In genomic region chr4:129762496-129762895, GRCm38 (mm10) we compare ENCODE assay signal across 8 mouse cellular contexts. TPM values are rescaled to one million over a fixed set of nuclear protein-coding genes. Genes with fewer than 3 reads are reported as not detected.
DNase-seq lines count a peak whose midpoint lies in the region; ATAC-seq and TF ChIP-seq lines count a peak whose summit lies in the region.
"Not testable (repeated sequence)": the region's sequence is repeated elsewhere in the genome, so short reads cannot be mapped to it uniquely, and the experiment has no call there.

No protein-coding gene starts in this region.

- TF ChIP-seq CTCF in CH12.LX (conservative IDR thresholded peaks at IDR 0.05 in 1 of 2, IDR thresholded peaks at IDR 0.05 in 1 of 2; ENCODE audit: low read depth in 2 of 2, low read length in 2 of 2): peak in 1 of 2 experiments; percentile 40; a peak in 2 of 4 replicates
- peak; percentile 28; the same call in 1 of the 2 replicates for TF ChIP-seq CTCF in gastrocnemius, adult 2 months (IDR thresholded peaks at IDR 0.05)
- peak; percentile 36 for TF ChIP-seq CTCF in intestine, postnatal 0 days (IDR thresholded peaks at IDR 0.05; ENCODE audit: low read depth)
- TF ChIP-seq CTCF in layer of hippocampus, adult 2 months (conservative IDR thresholded peaks at IDR 0.05): peak; percentile 35
- TF ChIP-seq CTCF in lung, postnatal 0 days (IDR thresholded peaks at IDR 0.05): peak; percentile 18; the same call in 1 of the 2 replicates

- not testable (repeated sequence) for H3K4me2 ChIP-seq in CH12.LX (ENCODE audit: insufficient read depth, low read depth, poor library complexity, severe bottlenecking); intestine, postnatal 0 days (replicated peaks; ENCODE audit: low read depth); lung, postnatal 0 days (replicated peaks; ENCODE audit: low read depth, low read length)

- not testable (repeated sequence) for TF ChIP-seq EP300 in CH12.LX (IDR thresholded peaks at IDR 0.05; ENCODE audit: low read length); lung, postnatal 0 days (IDR thresholded peaks at IDR 0.05)

- not testable (repeated sequence) for H3K36me3 ChIP-seq in CH12.LX (replicated peaks in 1 of 2; ENCODE audit: control insufficient read depth in 1 of 2, insufficient read depth in 1 of 2, low read length in 1 of 2); intestine, postnatal 0 days (ENCODE audit: control insufficient read depth, insufficient read depth); lung, postnatal 0 days (ENCODE audit: insufficient read depth, low read length); splenic B cell, adult 2 months (ENCODE audit: control insufficient read depth, insufficient read depth, low read length, poor library complexity, severe bottlenecking)

- H3K79me2 ChIP-seq in CH12.LX (replicated peaks; ENCODE audit: control insufficient read depth, extremely low read depth, insufficient read depth, poor library complexity, severe bottlenecking): not testable (repeated sequence)

- DNase-seq in 416B (ENCODE audit: low read depth): peak; percentile 51
- DNase-seq in CH12.LX (ENCODE audit: extremely low read depth); gastrocnemius, adult 2 months; layer of hippocampus, adult 2 months (ENCODE audit: low spot score in 2 of 2); lung, postnatal 0 days (ENCODE audit: low spot score): not testable (repeated sequence)
- DNase-seq in NIH3T3 (ENCODE audit: low read depth): peak; percentile 25
- DNase-seq in splenic B cell, adult 2 months (ENCODE audit: low read depth, low spot score): peak; percentile 52

- intact Hi-C loops in gastrocnemius, adult 2 months (cut with DNase I): not testable (repeated sequence)

- peak; percentile 26 for TF ChIP-seq RAD21 in CH12.LX (IDR thresholded peaks at IDR 0.05; ENCODE audit: low read depth, low read length)

- H3K27ac ChIP-seq in CH12.LX (ENCODE audit: insufficient read depth, low read depth); gastrocnemius, adult 2 months; intestine, postnatal 0 days (ENCODE audit: low read depth, low read length); layer of hippocampus, adult 2 months; lung, postnatal 0 days (ENCODE audit: low read length): not testable (repeated sequence)

- in situ Hi-C loops in CH12.LX (cut with MboI; ENCODE audit: low pct_ligation_motif_present, low pct_unique_long_range_greater_than_20kb, low sequenced_read_pairs): not testable (repeated sequence)

- H3K27me3 ChIP-seq in CH12.LX (replicated peaks); intestine, postnatal 0 days (replicated peaks; ENCODE audit: control insufficient read depth, insufficient read depth, low read length); lung, postnatal 0 days (replicated peaks; ENCODE audit: insufficient read depth, low read length); splenic B cell, adult 2 months (ENCODE audit: control insufficient read depth, insufficient read depth, low read length, poor library complexity, severe bottlenecking): not testable (repeated sequence)

- not testable (repeated sequence) for ATAC-seq in intestine, postnatal 0 days; lung, postnatal 0 days

- peaks cover under 1 to 16% of the 10 kb centered on the region in 2 experiments; a peak in 3 of 4 replicates for H3K4me1 ChIP-seq in CH12.LX (ENCODE audit: control insufficient read depth in 1 of 2, insufficient read depth in 2 of 2)
- H3K4me1 ChIP-seq in intestine, postnatal 0 days (replicated peaks; ENCODE audit: control insufficient read depth, insufficient read depth, low read length); lung, postnatal 0 days (ENCODE audit: insufficient read depth, low read depth, low read length): not testable (repeated sequence)

- not testable (repeated sequence) for H3K9me3 ChIP-seq in CH12.LX (replicated peaks; ENCODE audit: low read length); intestine, postnatal 0 days (ENCODE audit: control insufficient read depth); lung, postnatal 0 days (ENCODE audit: low read length)

- dilution Hi-C loops in CH12.LX (cut with MboI; ENCODE audit: extremely low pct_ligation_motif_present, extremely low pct_unique_long_range_greater_than_20kb, low sequenced_read_pairs): not testable (repeated sequence)

- H3K4me3 ChIP-seq in CH12.LX (replicated peaks in 1 of 3; ENCODE audit: low read depth in 2 of 3, low read length in 2 of 3, poor library complexity in 1 of 3); gastrocnemius, adult 2 months; intestine, postnatal 0 days (ENCODE audit: low read depth, low read length); layer of hippocampus, adult 2 months; lung, postnatal 0 days (ENCODE audit: low read depth, low read length): not testable (repeated sequence)

- TF ChIP-seq POLR2A in CH12.LX (IDR thresholded peaks at IDR 0.05; ENCODE audit: low read depth, low read length): not testable (repeated sequence)

- 94% methylated on average over 1 of the region's 1 CpGs for WGBS in intestine, postnatal 0 days
- 100% methylated on average over 1 of the region's 1 CpGs for WGBS in lung, postnatal 0 days

- not testable (repeated sequence) for H3K9ac ChIP-seq in CH12.LX (ENCODE audit: insufficient read depth, low read depth); intestine, postnatal 0 days (ENCODE audit: low read depth, low read length); lung, postnatal 0 days (replicated peaks; ENCODE audit: low read depth)

TF ChIP-seq in CH12.LX, 34 proteins besides CTCF, POLR2A, EP300 and RAD21:
- peak; percentile 9; the same call in 1 of the 2 replicates for TF ChIP-seq SMC3 (IDR thresholded peaks at IDR 0.05; ENCODE audit: low read depth, low read length)

RNA-seq across cellular contexts. Expression of gene Khdrbs1, which starts 20.4 kb away (rescaled TPM):
- 58.6 and 65.9 TPM in 2 replicates for total RNA-seq in CH12.LX (2012; rRNA removed)
- total RNA-seq in CH12.LX (2014; rRNA removed): 67.4 and 79.0 TPM in 2 replicates
- polyA plus RNA-seq in CH12.LX (2012; ENCODE audit: insufficient read length, low read depth): 125 TPM in 2 replicates
- 10 to 100 TPM; 24.3 to 27.0 TPM for total RNA-seq in gastrocnemius, adult 2 months (2021)
- 33.9 and 40.0 TPM in 2 replicates for polyA plus RNA-seq in intestine, postnatal 0 days (2015; fragmentation: Nextera tagmentation; extraction: Ambion mirVana)
- 10 to 100 TPM; 87.4 to 92.5 TPM for total RNA-seq in layer of hippocampus, adult 2 months (2021)
- polyA plus RNA-seq in lung, postnatal 0 days (2015; fragmentation: Nextera tagmentation; extraction: Ambion mirVana): 42.9 and 48.9 TPM in 2 replicates

RNA-seq across cellular contexts. Expression of gene Ptp4a2, which starts 48.5 kb away (rescaled TPM):
- total RNA-seq in CH12.LX (2012; rRNA removed) (113 and 163 TPM in 2 replicates), CH12.LX (2014; rRNA removed) (415 and 493 TPM in 2 replicates)
- polyA plus RNA-seq in CH12.LX (2012; ENCODE audit: insufficient read length, low read depth): 327 and 467 TPM in 2 replicates
- 100 to 1,000 TPM; 569 to 658 TPM for total RNA-seq in gastrocnemius, adult 2 months (2021)
- 321 and 331 TPM in 2 replicates for polyA plus RNA-seq in intestine, postnatal 0 days (2015; fragmentation: Nextera tagmentation; extraction: Ambion mirVana)
- total RNA-seq in layer of hippocampus, adult 2 months (2021): 100 to 1,000 TPM; 134 to 137 TPM
- 318 and 349 TPM in 2 replicates for polyA plus RNA-seq in lung, postnatal 0 days (2015; fragmentation: Nextera tagmentation; extraction: Ambion mirVana)
